Mouse (Mus musculus) embryo, embryonic 9.5 days (tissue): ENCODE measurements at regions not wholly inside any gene's neighbourhood (a gene's known extent, or its start where the extent isn't known, plus 50 kb on each side); places are given as distances from the start of the nearest gene placed in this dataset.

ENCODE experiments used
- DNase-seq: peaks from one replicate; pipeline ENCODE4 v3.0.0-alpha.2; 2017; ENCODE audit errors: extremely low spot score

GRCm38 (mm10) chr6:143287322-143287721 is 120.3 kb downstream of the Etnk1 start:
- DNase-seq, result no peak

GRCm38 (mm10) chr6:143288491-143289130 is 121.6 kb downstream of the Etnk1 start:
- no peak for DNase-seq

GRCm38 (mm10) chr6:143293648-143294047 is 126.6 kb downstream of the Etnk1 start:
- DNase-seq, result no peak

GRCm38 (mm10) chr6:143298391-143298790 is 131.4 kb downstream of the Etnk1 start:
- no peak for DNase-seq

DNA sequence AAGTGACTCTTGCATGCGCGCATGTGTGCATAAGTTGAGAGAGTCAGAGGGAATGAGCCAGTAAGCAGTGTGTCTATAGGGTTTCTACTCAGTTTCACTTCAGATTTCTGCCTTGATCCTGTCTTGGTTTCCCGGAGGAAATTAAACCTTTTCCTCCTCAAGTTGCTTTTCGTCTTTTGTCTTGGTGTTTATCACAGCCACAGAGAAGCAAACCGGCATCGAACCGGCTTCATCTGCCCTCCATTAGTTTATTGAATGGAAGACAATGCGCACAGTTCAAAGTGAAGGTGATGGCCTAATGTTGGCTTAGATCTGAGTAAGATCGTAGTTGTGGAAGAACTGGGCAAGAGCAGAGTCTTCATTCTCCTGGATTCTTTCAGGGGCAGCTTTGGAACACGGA is 134.4 kb downstream of the Etnk1 start:
- DNase-seq, result no peak

GRCm38 (mm10) chr6:143307327-143307726 is 140.3 kb downstream of the Etnk1 start:
- DNase-seq, result no peak

DNA sequence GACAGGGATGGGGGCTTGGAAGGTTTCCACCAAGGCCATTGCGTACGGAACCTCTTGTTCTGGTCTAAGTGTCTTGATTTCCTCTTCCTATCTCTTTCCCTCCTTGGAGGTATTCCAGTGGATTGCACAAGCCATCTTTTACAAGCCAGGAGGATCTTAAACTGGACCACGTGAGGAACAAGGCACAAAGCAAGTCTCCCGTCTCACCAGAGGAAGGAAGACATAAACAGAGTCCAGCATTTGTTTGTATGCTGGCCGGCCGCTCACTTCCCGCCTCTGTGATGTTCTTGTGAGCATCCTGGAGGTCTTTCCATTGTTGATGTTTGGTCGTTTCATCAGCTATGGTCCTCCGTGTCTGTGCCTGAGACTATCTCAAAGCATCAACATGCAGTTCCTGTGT is 148.8 kb downstream of the Etnk1 start:
- no peak for DNase-seq

DNA sequence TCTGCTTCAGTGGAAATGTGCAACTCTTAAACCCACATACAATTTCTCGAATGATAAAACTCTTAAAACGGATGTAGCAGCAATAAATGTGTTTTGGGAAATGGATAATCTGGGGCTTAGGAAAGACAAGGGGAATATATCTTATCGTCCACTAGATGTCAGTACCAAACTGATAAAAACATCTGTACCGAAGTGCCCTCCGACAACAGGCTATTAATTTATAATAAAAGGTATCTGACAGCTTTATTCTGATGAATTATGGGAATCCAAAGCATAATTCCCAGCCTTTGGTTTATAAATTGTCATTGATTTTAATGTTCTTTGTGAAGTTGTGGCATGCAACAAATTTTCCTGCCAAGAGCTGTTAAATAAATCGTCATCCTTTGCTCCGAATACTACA is 153.4 kb downstream of the Etnk1 start:
- no peak for DNase-seq

DNA sequence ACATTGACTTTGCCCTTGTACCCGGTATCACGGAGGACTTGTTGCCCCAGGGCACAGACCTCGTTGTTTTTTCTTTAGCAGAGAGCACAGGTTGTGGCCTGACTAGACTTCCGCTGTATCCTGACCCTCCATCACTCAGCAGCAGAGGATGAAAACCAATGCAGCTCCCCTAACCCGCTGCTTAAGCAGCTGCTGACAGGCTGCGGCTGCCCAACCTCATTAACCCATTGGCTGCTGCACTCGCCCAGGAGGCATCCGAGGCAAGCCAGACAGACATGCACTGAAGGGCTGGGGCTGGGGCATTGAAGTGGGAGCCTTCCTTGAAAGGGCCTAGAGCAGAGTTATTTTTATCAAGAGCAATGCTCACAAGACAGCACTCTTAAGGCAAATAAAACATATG is 157.6 kb downstream of the Etnk1 start:
- DNase-seq, result peak; percentile 43

DNA sequence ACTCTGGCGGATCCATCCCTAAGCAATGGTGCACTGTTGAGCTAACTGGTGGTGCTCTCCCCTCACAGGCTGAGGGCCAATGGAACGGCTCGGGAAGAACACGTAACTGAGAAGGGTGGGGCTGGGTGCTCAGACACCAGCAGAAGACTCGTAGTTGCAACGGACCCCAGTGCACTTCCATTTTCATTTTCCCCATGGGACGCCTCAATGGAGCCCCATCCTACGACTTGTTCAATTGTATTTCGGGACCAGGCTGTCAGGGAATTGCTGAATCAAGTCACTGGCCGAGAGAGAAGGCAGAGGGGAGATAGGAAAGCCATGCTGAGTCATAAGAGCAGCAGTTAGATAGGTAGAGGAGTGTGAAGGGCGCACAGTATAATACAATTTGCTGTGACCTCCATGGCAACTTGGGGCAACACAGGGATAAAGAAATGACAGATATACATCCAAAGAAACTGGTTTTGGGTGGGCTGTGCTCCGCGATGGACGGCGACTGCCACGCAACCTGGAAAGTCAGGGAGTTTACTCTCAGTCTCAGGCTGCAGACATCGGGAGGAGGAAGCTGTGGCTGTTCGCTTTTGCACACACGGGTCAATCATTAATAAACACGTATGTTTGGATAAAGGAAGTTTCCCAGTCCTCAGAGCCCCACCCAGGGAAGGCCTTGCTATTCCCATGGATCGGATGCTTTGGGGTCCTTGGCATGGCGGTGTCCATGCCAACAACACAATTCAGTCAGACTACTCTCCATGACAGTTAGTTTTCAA is 160.1 kb downstream of the Etnk1 start:
- no peak for DNase-seq

GRCm38 (mm10) chr6:143327788-143328187 is 160.8 kb downstream of the Etnk1 start:
- DNase-seq, result no peak

GRCm38 (mm10) chr6:143328202-143328601 is 161.2 kb downstream of the Etnk1 start:
- no peak for DNase-seq

DNA sequence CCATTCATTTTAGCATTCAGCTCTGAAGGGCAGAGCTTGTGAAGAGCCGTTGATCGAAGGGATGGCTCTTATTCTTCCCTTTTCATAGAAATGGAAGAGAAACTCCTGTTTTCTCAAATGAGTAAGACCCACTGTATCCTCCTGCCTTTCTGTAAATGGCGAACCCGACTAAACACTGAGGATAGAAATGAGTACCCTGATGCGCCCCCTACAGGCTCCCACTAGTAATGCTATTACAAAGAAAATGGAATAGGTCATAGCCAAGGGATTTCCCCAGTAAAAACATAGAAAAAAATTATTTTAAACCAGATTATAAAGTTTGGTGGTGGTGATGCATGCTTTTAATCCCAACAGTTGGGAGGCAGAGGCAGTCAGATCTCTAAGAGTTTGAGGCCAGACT is 162.1 kb downstream of the Etnk1 start:
- DNase-seq, result no peak

- DNase-seq, result no peak
Measured at GRCm38 (mm10) chr6:143333493-143333892, 166.5 kb downstream of the Etnk1 start.

- no peak for DNase-seq
Measured at GRCm38 (mm10) chr6:143336574-143336973, 169.6 kb downstream of the Etnk1 start.

DNA sequence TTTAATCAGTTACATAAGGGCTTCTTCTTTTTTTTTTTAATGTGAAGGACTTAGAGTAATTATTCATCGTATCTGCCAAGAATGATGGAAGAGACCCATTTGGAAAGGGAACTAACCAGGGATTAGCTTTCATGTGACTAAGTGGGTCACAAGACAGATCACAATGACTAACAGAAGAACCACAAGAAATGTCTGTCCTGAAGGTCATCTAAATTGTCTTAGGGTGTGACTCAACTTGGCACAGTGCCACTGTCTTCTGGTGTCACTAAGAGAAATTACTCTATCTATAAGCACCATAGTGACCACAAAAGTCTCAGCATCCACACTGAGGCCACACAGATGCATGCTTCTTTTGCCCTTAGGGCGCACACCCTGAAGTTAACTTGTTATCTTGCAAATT is 182.0 kb downstream of the Etnk1 start:
- DNase-seq, result no peak

GRCm38 (mm10) chr6:143359320-143360032 is 192.5 kb downstream of the Etnk1 start:
- no peak for DNase-seq

DNA sequence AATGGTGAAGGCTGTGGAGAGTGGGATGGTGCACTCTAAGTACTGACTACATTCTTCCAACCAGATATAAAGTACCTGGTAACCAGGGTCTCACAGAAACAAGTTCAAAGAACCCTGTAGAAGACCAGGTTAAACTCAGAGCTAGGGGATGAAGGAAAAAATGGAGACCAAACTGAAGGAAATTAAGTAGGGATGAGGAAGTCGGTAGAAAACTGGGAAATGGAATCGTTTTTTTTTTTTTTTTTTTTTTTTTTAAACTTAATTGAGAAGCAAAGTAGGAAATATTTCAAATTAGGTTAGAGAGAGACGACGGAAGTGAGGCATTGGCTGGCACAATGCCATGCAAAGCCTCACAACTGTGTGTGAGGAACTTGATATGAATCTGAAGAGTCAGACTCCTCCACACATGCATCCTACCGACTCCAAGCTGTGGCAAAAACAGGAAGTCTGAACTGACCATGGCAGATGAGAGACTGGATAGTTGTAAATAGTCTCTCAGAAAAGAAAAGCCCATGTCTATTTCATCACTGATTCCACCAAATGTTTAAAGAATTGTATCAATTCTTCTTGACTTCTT is 194.2 kb downstream of the Etnk1 start:
- DNase-seq, result no peak

DNA sequence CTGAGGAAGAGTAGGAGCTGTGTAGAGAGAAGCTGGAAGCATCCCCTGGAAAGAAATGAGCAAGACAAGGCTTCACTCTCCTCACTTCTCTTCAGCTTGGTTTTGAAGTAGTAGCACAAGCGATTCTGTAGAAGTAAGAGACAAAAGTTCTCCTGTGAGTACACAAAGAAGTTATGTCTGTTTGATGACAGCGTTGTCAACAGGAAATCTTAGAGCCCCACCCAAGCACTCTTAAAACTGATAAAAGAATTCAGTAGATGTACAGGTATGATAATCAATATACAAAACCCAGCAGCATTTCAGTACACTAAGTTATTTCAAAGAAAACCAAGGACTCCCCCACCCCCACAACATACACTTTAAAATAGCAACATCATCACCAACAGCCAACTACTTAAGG is 194.9 kb downstream of the Etnk1 start:
- DNase-seq, result no peak

DNA sequence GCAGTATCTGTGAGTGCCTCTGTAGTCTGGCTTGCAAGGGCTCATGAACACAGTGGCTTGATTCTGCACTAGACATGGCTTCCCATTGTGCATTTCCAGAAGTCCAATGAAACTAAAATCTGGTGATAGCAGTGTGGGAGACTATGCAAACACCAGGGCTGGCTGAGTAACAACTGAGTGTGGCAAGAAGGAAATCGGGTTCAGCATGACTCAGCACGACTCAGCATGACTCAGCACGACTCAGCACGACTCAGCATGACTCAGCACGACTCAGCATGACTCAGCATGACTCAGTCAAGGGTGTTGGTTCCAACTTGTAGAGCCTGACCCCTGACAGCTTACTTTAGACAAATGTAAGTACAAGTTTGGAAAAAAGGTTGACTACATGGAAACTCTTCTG is 198.8 kb downstream of the Etnk1 start:
- no peak for DNase-seq

DNA sequence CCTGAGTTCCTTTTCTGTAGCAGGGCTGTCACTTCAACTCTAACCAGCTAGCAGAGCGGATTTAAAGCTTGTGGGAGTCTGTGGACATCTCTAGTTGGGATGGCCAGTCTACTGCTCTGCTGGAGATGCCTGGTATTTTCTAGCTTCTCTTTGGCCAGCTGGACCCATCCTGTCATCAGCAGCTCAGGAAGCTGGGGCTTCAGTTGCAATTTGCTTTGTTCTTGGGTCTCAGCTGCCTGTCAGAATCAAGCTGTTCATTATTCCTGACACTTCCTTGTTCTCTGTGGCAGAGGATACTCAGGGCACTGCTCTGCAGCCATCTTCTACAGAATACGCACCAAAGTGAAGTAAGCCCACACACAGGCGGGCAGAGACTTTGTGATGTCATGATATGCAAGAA is 200.8 kb downstream of the Etnk1 start:
- DNase-seq, result no peak

DNA sequence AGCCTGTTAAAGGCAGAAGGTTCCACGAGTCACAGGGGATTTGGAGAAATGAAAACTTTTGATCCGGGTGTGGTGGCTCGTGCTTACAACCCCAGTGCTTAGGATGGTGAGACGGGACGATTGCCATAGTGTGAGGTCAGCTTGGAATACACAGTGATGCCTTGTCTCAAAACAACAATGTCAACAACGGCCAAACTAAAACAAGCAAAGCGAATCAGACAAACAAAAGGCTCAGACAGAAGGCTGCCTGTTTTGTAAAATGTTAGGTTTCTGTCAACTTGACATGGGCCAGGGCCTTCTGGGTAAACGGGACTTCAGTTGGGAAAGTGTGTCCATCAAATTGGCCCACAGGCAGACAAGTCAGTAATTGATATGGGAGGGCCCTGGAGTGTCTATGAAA is 201.6 kb downstream of the Etnk1 start:
- no peak for DNase-seq

DNA sequence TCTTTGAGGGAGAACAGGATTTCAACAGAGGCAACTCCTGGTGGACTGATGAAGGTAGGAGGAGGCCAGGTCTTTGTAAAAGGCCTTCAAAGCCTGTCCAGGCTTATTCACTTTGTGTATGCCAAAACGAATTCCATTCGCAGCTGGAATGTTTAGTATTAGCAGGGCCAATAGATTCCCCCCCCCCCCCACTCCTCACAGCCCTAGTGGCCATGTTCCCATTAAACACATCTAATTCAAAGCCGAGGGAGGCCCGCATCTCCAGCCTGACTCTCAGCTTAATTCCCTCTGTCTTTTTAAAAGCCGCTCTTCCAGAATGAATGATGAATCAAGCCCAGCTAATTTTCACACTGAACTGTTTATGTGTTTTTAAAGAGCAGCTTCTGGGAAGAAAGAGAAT is 205.5 kb downstream of the Etnk1 start:
- DNase-seq, result no peak
